Mouse (Mus musculus) heart, adult 9 months (tissue): ENCODE data around the gene Il18.
A peak's percentile ranks its signal among the peaks of the same experiment; 100 is the strongest.
"Not testable (repeated sequence)": the region's sequence is repeated elsewhere in the genome, so short reads cannot be mapped to it uniquely, and the experiment has no call there.

Experiments used
- DNase-seq, 2 experiments: peaks; one replicate each; pipeline ENCODE4 v3.0.0; 2022; ENCODE audit warnings: low spot score in 2 of 2

Il18 gene

GRCm38 (mm10) chr9:50603189-50603997 is 48.8 kb downstream of the Il18 start, which contains the start of the genes Sdhd and Timm8b:
Gene Sdhd, minus strand, starts transcription at chr9:50603812.
Gene Timm8b, plus strand, starts transcription at chr9:50603910.
- peak; percentile 92 to 95 for DNase-seq

DNA sequence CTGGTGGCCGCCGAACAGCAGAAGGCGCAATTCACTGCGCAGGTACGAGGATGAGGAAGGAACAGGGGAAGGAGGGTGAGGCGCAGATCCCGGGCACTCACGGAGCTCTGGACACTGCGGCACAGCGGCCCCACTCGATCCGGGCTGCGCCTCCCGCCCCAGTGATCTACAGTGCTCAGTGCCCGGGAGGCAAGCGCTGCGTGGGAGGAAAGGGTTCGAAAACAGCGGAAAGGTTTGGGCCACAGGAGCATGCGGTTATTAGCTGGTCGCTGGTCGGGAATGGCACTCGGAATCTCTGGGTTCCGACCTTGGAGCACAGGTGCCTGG is 49.3 kb downstream of the Il18 start:
- no peak for DNase-seq

- DNase-seq: no peak
These were observed 49.7 kb downstream of the Il18 start for GRCm38 (mm10) chr9:50604338-50604737.

GRCm38 (mm10) chr9:50612115-50612514 is 57.5 kb downstream of the Il18 start:
- DNase-seq: no peak

- DNase-seq: no peak
These were observed 61.5 kb downstream of the Il18 start for GRCm38 (mm10) chr9:50616161-50616560.

GRCm38 (mm10) chr9:50616766-50617603 is 62.4 kb downstream of the Il18 start, which contains the start of the genes Pih1d2 and Nkapd1:
Gene Pih1d2, plus strand, starts transcription at chr9:50617321.
Gene Nkapd1, minus strand, starts transcription at chr9:50617464.
- DNase-seq: peak; percentile 84 to 92

DNA sequence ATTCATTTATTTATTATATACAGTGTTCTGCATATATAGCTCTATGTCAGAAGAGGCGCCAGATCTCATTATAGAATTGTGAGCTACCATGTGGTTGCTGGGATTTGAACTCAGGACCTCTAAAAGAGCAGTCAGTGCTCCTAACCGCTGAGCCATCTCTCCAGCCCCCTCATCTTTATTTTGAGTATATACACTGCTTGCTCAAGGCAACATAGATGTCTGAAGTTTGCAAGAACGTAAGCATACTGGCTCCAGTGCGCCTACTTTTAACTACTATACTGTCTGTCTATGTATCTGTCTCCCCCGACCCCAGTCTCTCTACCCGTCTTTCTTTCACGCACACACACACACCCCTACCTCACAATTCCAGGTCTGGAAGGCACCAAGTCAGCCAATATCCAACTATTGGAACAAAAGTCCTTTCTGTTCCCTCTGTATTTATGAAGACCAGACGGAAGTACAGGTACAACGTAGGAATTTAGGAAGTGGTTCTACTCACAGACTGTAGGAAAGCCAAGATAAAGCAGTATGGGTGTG is 63.2 kb downstream of the Il18 start:
- DNase-seq: no peak

DNA sequence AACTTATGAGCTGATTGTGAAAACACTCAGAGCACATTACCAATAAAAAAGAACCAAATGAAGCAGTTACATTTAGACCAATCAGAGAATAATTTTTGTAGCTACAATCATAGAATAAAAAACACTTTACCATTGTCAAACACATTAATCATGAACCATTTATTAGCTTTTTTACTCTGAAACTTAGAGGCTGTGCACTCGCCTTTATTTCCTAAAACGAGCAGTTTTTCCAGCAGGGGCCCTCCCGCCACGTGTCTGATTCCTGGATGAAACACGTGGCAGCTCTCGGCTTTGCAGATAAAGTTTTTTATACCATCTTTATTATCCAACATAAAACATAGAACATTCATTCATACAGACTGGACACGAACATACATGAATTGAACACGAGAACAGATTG is 76.3 kb downstream of the Il18 start:
- not testable (repeated sequence) for DNase-seq
